Mouse (Mus musculus): ENCODE data around the gene Zfp217.

GRCm38 (mm10) chr2:170177323-170177722 lies 29.4 kb upstream of the Zfp217 start:
- TF ChIP-seq CTCF (IDR thresholded peaks at IDR 0.05; ENCODE audit: low read depth), result no peak
- no peak for TF ChIP-seq EP300 (optimal IDR thresholded peaks at IDR 0.05)
